Mouse (Mus musculus) fibroblast of lung, adult 2 months (primary cell): ENCODE measurements around the gene Selplg.
"Not testable (repeated sequence)": the region's sequence is repeated elsewhere in the genome, so short reads cannot be mapped to it uniquely, and the experiment has no call there.

ENCODE experiments used
- DNase-seq: peaks from one replicate; pipeline ENCODE4 v3.0.0-alpha.2; 2011; ENCODE audit warnings: low read depth

Selplg gene

GRCm38 (mm10) chr5:113790453-113791196, 41.8 kb downstream of the Selplg start:
- DNase-seq, result no peak

- no peak for DNase-seq
Measured at GRCm38 (mm10) chr5:113789075-113789788, 43.2 kb downstream of the Selplg start.

- DNase-seq, result no peak
Measured at GRCm38 (mm10) chr5:113788645-113789044, 43.8 kb downstream of the Selplg start.

- DNase-seq, result no peak
Measured at GRCm38 (mm10) chr5:113786985-113787384, 45.5 kb downstream of the Selplg start.

GRCm38 (mm10) chr5:113784104-113784503, 48.3 kb downstream of the Selplg start:
- not testable (repeated sequence) for DNase-seq

GRCm38 (mm10) chr5:113783581-113784001, 48.9 kb downstream of the Selplg start:
- peak; percentile 78 for DNase-seq

- DNase-seq, result no peak
Measured at GRCm38 (mm10) chr5:113782624-113783023, 49.8 kb downstream of the Selplg start.

GRCm38 (mm10) chr5:113781875-113782274, 50.6 kb downstream of the Selplg start:
- no peak for DNase-seq

- no peak for DNase-seq
Measured at GRCm38 (mm10) chr5:113781254-113781653, 51.2 kb downstream of the Selplg start.

GRCm38 (mm10) chr5:113780763-113781162, 51.7 kb downstream of the Selplg start:
- no peak for DNase-seq

- no peak for DNase-seq
Measured at GRCm38 (mm10) chr5:113780082-113780752, 52.2 kb downstream of the Selplg start.

GRCm38 (mm10) chr5:113779569-113779968, 52.9 kb downstream of the Selplg start:
- DNase-seq, result no peak

GRCm38 (mm10) chr5:113777728-113778127, 54.7 kb downstream of the Selplg start:
- DNase-seq, result not testable (repeated sequence)

GRCm38 (mm10) chr5:113776896-113777226, 55.6 kb downstream of the Selplg start:
- no peak for DNase-seq

- no peak for DNase-seq
Measured at GRCm38 (mm10) chr5:113776128-113776895, 56.1 kb downstream of the Selplg start.

GRCm38 (mm10) chr5:113775585-113775984, 56.9 kb downstream of the Selplg start:
- DNase-seq, result no peak

- DNase-seq, result peak; percentile 64
Measured at GRCm38 (mm10) chr5:113773664-113774063, 58.8 kb downstream of the Selplg start.

GRCm38 (mm10) chr5:113772905-113773519, 59.4 kb downstream of the Selplg start:
- no peak for DNase-seq

GRCm38 (mm10) chr5:113772450-113772895, 60.0 kb downstream of the Selplg start, which contains the start of the genes Sart3 and Iscu:
Sart3 (minus strand) TSS chr5:113772510.
Iscu (plus strand) TSS chr5:113772748.
- DNase-seq, result peak; percentile 82

- peak; percentile 83 for DNase-seq
Measured at GRCm38 (mm10) chr5:113771213-113772162, 61.0 kb downstream of the Selplg start.
